Mouse (Mus musculus): Measurements from ENCODE around the gene Unc79.

GRCm38 (mm10) chr12:103100088-103100487 is 151.4 kb downstream of the Unc79 start:
- TF ChIP-seq CTCF (IDR thresholded peaks at IDR 0.05; ENCODE audit: insufficient read depth, low read depth, low read length) (no peak), POLR2A (IDR thresholded peaks at IDR 0.05; ENCODE audit: insufficient read depth, low read depth, low read length) (no peak)
